Mouse (Mus musculus): ENCODE results near the gene Hcls1.

Hcls1 gene

GRCm38 (mm10) chr16:36930231-36931136 lies 4.3 kb upstream of the Hcls1 start:
- no peak for DNase-seq

GRCm38 (mm10) chr16:36931381-36931780 lies 3.4 kb upstream of the Hcls1 start:
- DNase-seq = no peak

- DNase-seq = peak; percentile 48
Observed at GRCm38 (mm10) chr16:36931976-36932375, 2.8 kb upstream of the Hcls1 start.

DNA sequence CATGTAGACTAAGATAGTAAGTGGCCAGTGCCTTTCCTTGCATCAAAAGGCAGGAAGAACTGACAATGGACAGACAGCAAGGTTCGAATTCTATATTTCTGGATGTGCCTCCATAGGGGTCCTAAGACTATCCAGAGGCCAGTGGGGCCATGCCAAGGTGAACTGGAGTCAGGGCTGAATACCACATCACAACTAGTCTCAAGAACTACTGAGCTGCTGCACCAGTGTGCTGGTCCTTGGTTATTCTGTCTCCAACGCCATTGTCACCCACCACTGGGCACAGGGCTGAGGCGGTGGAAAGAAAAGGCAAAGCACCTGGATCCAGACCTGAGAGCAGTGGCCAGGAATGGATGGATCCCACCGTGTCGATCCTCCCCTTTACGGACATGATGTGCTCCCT lies 2.2 kb upstream of the Hcls1 start:
- DNase-seq = no peak

DNA sequence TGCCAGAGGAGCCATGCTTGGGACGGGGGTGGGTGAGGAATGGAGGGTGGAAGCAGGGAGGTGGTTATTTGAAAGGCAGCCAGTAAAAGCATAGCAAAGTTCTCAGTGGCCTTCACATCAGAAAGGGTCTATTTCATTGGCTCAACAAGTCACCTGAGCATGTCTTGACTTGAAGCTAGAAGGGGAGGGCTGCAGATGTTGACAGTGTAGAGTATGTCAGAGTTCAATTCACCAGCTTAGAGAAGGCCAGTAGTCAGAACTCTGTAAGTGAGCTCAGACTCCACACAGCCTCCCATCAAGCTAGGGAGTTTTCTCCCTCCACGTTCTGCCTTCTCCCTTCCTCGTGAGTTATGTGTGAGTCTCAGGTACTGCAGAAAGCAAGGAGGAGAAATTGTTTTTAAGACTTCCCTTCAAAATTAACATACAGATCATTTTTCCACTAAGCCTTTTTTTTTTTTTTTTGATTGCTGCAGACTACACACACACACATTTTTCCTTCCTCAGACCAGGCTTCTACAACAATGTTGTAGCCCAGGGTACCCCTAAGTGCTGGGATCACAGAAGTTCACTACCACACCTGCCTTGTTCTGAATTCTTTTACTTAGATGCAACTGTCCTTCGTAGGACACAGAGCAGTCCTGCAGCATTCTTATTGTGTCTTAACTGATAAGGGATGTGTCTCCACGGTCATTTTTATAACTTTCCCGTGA lies 497 bp upstream of the Hcls1 start:
- peak; percentile 43 for DNase-seq

GRCm38 (mm10) chr16:36935814-36936213 lies 1.0 kb downstream of the Hcls1 start:
- DNase-seq = no peak

DNA sequence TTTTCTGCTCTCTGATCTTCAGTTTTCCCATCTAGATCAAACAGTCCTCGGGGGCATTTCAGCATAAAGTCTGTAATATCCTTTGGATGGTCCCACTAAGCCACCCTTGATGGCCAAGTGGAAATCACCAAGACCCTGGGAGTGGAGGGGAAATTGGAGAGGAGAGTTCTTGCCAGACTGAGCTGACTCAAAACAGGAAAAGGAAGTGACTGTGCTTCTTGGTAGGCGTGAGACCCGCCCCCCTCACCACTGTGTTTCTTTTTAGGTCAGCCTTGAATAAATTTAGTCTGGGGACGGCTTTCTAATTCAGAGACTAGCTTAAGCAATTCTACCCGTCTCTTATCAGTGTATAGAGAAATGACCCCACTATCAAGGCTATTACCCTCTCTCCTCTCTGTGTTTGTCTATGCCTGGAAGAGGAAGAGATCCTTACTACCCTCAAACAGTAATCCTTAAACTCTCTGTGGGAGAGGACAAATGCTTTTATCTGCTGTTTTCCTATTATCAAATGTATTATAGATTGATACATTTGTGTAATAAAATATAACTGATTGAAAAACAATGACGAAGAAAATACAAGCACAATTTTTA lies 6.4 kb downstream of the Hcls1 start:
- peak; percentile 36 for DNase-seq

DNA sequence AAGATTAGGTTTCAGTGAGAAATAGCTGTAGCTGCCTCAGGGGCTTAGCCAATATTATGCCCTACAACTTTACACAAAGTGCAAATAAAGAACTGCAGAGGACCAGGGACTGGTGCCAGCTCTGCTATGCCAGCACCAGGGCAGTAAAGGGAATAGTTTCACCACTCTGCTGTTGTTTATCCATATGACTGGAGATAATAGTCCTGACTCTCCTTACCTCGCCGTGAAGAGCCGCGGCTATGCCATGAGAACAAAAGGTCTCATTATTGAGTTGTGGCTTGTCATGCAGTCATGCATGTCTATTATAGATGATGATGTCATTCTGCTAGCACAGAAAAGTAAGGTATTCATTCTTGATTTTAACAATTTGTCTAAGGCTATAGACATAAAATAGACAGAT lies 7.1 kb downstream of the Hcls1 start:
- no peak for DNase-seq

DNA sequence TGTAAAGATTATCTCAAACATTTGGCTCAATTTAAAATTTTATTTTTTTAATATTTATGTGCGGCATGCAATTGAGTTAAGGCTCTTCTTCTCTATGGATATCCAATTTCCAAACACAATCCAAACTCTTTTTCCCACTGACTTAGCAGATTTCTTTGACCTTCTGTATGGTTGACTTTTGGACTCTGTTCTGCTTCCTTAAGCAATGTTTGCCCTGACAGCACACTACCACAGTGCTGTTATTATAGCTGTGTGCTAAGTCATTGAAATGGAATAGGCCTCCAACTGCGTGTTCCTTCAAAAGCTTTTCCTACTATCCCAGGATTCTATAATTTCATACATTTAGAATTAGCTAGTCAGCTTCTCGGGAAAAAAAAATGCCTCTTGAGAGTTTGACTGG lies 8.8 kb downstream of the Hcls1 start:
- no peak for DNase-seq

- no peak for DNase-seq
Observed at GRCm38 (mm10) chr16:36944895-36945424, 10.2 kb downstream of the Hcls1 start.

- no peak for DNase-seq
Observed at GRCm38 (mm10) chr16:36946459-36947159, 11.8 kb downstream of the Hcls1 start.

DNA sequence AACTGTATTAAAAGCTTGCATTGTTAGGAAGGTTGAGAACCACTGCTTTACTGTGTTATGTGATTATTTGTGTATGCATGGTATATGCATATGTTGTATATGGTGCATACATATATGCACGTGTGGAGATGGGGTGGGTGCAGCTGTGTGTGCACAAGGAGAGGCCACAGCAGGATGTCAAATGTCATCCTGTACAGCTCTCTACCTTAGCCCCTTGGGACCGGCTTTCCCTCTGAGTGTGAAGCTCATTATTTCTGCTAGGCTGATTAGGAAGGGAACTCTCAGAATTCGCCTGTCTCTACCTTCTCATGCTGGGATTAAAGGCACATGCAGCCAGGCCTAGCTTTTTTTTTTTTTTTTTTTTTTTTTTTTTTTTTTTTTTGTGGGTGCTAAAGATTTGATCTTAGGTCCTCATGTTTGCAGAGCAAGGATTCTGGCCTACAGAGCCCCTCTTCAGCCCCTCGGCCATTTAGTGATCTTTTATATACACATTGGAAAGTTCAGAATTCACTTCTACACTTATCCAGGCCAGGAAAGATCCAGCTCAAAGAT lies 12.9 kb downstream of the Hcls1 start:
- no peak for DNase-seq

- DNase-seq = no peak
Observed at GRCm38 (mm10) chr16:36949614-36950336, 15.0 kb downstream of the Hcls1 start.

DNA sequence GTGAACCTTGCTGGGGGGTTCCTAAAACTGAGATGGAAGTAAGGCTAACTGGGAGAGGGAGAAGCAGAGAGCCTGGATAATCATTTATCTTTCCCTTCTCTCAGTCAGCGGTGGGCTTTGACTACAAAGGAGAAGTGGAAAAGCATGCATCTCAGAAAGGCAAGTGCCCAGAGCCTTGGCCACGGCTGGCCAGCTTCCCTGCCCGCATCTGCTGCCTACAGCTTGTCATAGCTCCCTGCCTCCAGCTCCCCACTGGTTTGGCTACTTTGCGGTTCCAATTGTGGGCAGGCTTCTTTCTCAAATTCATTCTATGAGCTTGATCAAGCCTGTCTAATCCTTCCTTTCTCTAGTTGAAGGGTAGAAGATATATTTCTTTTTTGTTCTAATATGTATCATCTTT lies 16.2 kb downstream of the Hcls1 start:
- no peak for DNase-seq

GRCm38 (mm10) chr16:36955106-36955505 lies 20.3 kb downstream of the Hcls1 start:
- DNase-seq = no peak

DNA sequence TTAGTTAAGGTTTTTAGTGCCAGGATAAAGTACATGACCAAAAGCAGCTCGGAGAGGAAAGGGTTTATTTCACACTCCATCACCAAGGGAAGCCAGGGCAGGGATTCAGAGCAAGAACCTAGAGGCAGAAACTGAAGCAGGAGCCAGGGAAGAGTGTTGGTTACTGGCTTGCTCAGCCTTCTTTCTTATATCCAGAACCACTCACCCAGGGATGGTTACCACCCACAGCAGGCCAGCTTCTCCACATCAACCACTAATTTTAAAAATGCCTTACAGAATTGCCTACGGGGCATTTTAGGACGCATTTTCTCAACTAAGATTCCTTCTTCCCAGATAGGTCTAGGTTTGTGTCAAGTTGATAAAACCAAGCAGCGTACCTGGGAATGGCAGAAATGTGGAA lies 28.6 kb downstream of the Hcls1 start:
- no peak for DNase-seq

DNA sequence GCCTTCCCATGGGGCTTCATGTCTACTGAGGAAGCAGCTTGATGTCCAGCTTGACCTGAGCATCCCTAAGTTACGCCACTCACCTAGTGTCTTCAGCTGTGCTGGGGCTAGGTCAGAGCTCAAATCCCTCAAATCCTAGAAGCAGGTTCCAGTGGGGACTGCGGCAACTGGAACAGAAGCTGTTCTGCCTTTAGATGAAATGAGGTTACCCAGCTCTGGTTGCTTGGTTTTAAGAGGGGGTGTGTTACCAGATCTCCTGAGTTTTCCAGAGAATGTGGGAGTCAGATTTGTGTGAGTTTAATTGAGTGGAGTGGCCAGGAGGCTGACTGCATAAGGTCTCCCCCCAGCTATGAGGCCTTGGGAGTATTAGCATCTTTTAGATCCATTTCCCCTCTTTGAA lies 44.3 kb downstream of the Hcls1 start:
- DNase-seq = no peak

- no peak for DNase-seq
Observed at GRCm38 (mm10) chr16:36983796-36984195, 49.0 kb downstream of the Hcls1 start.

DNA sequence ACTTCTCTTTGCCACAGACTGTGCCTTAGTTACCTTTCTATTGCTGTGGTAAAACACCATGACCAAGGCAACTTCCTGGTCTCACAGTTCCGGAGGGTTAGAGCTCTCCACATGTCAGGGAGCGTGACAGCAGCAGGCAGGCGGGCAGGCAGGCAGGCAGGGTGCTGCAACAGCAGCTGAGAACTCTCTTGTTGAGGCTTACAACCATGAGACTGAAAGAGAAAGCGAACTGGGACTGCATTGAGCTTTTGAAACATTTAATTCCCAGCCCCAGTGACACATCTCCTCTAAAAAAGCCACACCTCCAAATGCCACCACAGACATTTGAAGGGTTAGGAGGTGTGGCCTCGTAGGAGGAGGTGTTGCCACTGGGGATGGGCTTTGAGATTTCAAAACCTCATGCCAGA lies 50.9 kb downstream of the Hcls1 start:
- peak; percentile 26 for DNase-seq

DNA sequence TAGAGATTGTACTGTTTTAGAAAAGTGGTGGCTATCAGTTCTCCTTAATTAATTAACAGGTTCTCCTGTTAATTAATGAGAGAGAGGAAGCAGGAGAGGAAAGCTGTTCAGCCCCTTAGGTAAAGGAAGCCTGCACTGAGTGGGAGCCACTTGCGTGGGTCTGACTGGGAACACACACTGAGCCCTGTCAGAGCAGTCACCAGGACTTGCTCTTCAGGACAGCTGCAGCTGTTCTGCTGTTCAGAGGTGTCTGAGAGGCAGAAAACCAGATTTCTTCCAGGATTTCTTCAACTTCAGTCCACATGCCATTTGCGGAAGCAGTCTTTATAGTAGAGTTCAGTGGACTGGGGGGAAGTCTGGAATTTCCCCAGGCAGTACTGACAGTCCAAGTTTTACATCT lies 52.6 kb downstream of the Hcls1 start:
- no peak for DNase-seq

DNA sequence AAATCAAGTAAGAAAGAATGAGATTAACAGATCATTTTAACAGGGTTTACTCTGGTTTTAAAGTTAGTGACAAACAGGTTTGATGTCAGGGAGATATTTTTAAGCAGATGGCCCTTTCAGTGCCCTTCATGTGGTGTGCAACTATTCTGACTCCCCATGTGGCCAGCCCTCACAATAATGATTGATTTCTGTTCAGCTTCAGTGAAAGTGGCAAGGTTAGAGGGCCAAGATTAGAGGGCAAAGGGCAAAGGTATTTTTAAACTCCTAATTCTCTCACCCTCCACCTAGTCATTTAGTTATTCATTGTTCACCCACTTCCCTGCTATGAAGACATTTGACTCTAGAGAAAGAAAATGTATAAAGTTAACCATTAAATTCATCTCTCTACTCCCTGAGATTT lies 53.3 kb downstream of the Hcls1 start:
- no peak for DNase-seq

DNA sequence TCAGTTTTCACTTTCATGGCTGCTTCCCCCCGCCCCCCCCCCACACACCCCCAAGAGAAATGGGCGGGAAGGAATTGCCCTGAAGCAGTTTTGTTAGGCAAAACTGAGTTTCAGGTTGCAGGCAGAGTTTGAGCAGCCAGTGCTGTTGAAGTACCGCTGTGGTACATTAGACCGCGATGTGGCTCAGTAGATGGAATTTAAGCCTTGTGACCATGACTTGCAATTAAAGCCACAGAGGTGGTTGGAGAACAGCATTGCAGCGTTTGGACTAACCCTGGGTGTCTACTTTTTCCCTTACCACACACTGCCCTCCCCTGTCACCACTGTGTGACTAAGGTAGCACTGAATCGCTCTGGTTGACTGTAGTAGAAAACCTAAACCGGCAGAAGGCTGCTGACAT lies 54.7 kb downstream of the Hcls1 start:
- no peak for DNase-seq

Measured in thymus, postnatal 4 days (tissue).